Mouse (Mus musculus) CD4-positive, CD25-positive, alpha-beta regulatory T cell, adult 4 months (primary cell): ENCODE data around the gene Palmd. TPM values are rescaled to one million over a fixed set of nuclear protein-coding genes. Genes with fewer than 3 reads are reported as not detected.

Source experiments
- ATAC-seq: one replicate; pipeline ENCODE4 v1.8.0; 2017
- polyA plus RNA-seq, 2 experiments: library from polyadenylated mRNA; unstranded; fragments of 100-300 nt; shearing (Covaris generic); gene quantifications; one replicate each; pipeline ENCODE4 v1.2.1; 2017

Palmd gene
- under 1 TPM in 1 of 2 experiments, not detected in 1; 0.12 TPM for polyA plus RNA-seq

GRCm38 (mm10) chr3:116968540-116968997 lies at the start of gene Palmd:
Gene Palmd (minus strand): TSS chr3:116968987.
- ATAC-seq, result no peak

- ATAC-seq, result no peak
Observed at GRCm38 (mm10) chr3:117010182-117010581, 41.4 kb upstream of the Palmd start.

GRCm38 (mm10) chr3:117007340-117007739 lies 38.6 kb upstream of the Palmd start:
- no peak for ATAC-seq

GRCm38 (mm10) chr3:117006636-117007035 lies 37.8 kb upstream of the Palmd start:
- no peak for ATAC-seq

GRCm38 (mm10) chr3:117003379-117003778 lies 34.6 kb upstream of the Palmd start:
- ATAC-seq, result no peak

- no peak for ATAC-seq
Observed at GRCm38 (mm10) chr3:117001686-117002485, 33.1 kb upstream of the Palmd start.

- no peak for ATAC-seq
Observed at GRCm38 (mm10) chr3:116993011-116993410, 24.2 kb upstream of the Palmd start.

- no peak for ATAC-seq
Observed at GRCm38 (mm10) chr3:116991180-116991579, 22.4 kb upstream of the Palmd start.

- ATAC-seq, result no peak
Observed at GRCm38 (mm10) chr3:116988221-116988620, 19.4 kb upstream of the Palmd start.

GRCm38 (mm10) chr3:116986451-116986850 lies 17.7 kb upstream of the Palmd start:
- ATAC-seq, result no peak

- ATAC-seq, result no peak
Observed at GRCm38 (mm10) chr3:116985741-116986140, 17.0 kb upstream of the Palmd start.

GRCm38 (mm10) chr3:116985042-116985455 lies 16.3 kb upstream of the Palmd start:
- ATAC-seq, result no peak

GRCm38 (mm10) chr3:116981811-116982575 lies 13.2 kb upstream of the Palmd start:
- ATAC-seq, result no peak

GRCm38 (mm10) chr3:116969786-116970185 lies 999 bp upstream of the Palmd start:
- ATAC-seq, result no peak

- no peak for ATAC-seq
Observed at GRCm38 (mm10) chr3:116969003-116969402, 216 bp upstream of the Palmd start.

GRCm38 (mm10) chr3:116967967-116968366 lies 820 bp downstream of the Palmd start, which contains the start of gene 4930455H04Rik:
Gene 4930455H04Rik (plus strand): TSS chr3:116968267.
- ATAC-seq, result no peak

GRCm38 (mm10) chr3:116967436-116967835 lies 1.4 kb downstream of the Palmd start:
- ATAC-seq, result no peak

- no peak for ATAC-seq
Observed at GRCm38 (mm10) chr3:116966800-116967199, 2.0 kb downstream of the Palmd start.

- no peak for ATAC-seq
Observed at GRCm38 (mm10) chr3:116966225-116966624, 2.6 kb downstream of the Palmd start.

GRCm38 (mm10) chr3:116964426-116964825 lies 4.4 kb downstream of the Palmd start:
- ATAC-seq, result no peak

- ATAC-seq, result no peak
Observed at GRCm38 (mm10) chr3:116963213-116963612, 5.6 kb downstream of the Palmd start.

GRCm38 (mm10) chr3:116961354-116962142 lies 7.2 kb downstream of the Palmd start:
- no peak for ATAC-seq

- no peak for ATAC-seq
Observed at GRCm38 (mm10) chr3:116960414-116960813, 8.4 kb downstream of the Palmd start.
